Comparison of ENCODE assay signal across 9 mouse cellular contexts in the genomic region with DNA sequence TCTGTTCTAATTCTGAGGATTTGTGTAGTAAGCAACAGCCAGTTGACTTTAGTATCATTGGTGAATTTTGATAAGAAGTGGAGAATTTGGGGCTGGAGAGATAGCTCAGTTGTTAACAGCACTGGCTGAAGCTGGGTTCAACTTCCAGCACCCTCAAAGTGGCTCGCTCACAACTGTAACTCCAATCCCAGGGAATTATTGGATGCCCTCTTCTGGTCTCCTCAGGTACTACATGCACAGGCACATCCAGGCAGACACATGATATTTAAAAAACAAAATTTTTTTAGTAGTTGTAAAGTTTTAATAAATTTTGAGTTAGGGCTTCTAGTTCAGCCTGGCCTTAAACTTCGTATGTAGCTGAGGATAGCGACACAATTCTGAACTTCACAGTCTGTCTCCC. TPM values are rescaled to one million over a fixed set of nuclear protein-coding genes. Genes with fewer than 3 reads are reported as not detected.
DNase-seq lines count a peak whose midpoint lies in the region; ATAC-seq and TF ChIP-seq lines count a peak whose summit lies in the region.
"Had no signal": no experiment of that assay in that cellular context is flagged by ENCODE, and none has a peak within 500 bp of the region (broad histone marks: within the 10 kb centered on the region; RNA-seq: fewer than 3 reads in every experiment).

No protein-coding gene starts in this region.

- H3K4me3 ChIP-seq in hindbrain, embryonic 11.5 days (ENCODE audit: low read depth, low read length) = no peak overlapping the region
- H3K4me3 ChIP-seq in hindbrain, embryonic 12.5 days = no peak overlapping the region
- H3K4me3 ChIP-seq in lung, adult 2 months (replicated peaks; ENCODE audit: extremely low read depth, low read depth, low read length) = no peak overlapping the region
- H3K4me3 ChIP-seq: embryonic facial prominence, embryonic 13.5 days had no signal

- intact Hi-C loops in heart, postnatal 10 days (cut with DNase I) = loop anchor here (5.0 kb wide), 2 partner anchors 78 to 493 kb away; a partner anchor contains a TSS

- 52% methylated on average over 3 of the region's 3 CpGs for WGBS in hindbrain, embryonic 11.5 days
- 45% methylated on average over 3 of the region's 3 CpGs for WGBS in hindbrain, embryonic 12.5 days
- WGBS in lung, adult 2 months = 52% methylated on average over 3 of the region's 3 CpGs

- no peak overlapping the region for H3K9ac ChIP-seq in hindbrain, embryonic 11.5 days (ENCODE audit: low read depth, low read length)
- H3K9ac ChIP-seq in hindbrain, embryonic 12.5 days = no peak overlapping the region
- H3K9ac ChIP-seq: embryonic facial prominence, embryonic 13.5 days had no signal

- H3K4me2 ChIP-seq in hindbrain, embryonic 11.5 days (replicated peaks; ENCODE audit: low read depth, low read length) = no peak overlapping the region
- no peak overlapping the region for H3K4me2 ChIP-seq in hindbrain, embryonic 12.5 days (replicated peaks)
- H3K4me2 ChIP-seq: embryonic facial prominence, embryonic 13.5 days had no signal

- H3K27ac ChIP-seq in hindbrain, embryonic 11.5 days (ENCODE audit: low read depth, low read length) = no peak overlapping the region
- no peak overlapping the region for H3K27ac ChIP-seq in hindbrain, embryonic 12.5 days
- H3K27ac ChIP-seq: embryonic facial prominence, embryonic 13.5 days had no signal

- peak; percentile 56 for DNase-seq in hindbrain, embryonic 11.5 days (ENCODE audit: low spot score)
- peak; percentile 47 for DNase-seq in urinary bladder, postnatal 25 days (ENCODE audit: low spot score)
- DNase-seq in urinary bladder, postnatal 4 days (ENCODE audit: low spot score in 2 of 2) = no peak
- peak; percentile 32 for DNase-seq in cerebellum, adult 8-10 months
- peak; percentile 49 to 75 for DNase-seq in heart, postnatal 10 days
- peak; percentile 20 for DNase-seq in lung, adult 2 months
- DNase-seq in thymus, postnatal 0 days (ENCODE audit: low spot score) = peak; percentile 38

- no peaks in the 10 kb centered on the region for H3K27me3 ChIP-seq in hindbrain, embryonic 11.5 days (ENCODE audit: control insufficient read depth, insufficient read depth, low read length)
- no peaks in the 10 kb centered on the region for H3K27me3 ChIP-seq in hindbrain, embryonic 12.5 days
- H3K27me3 ChIP-seq: embryonic facial prominence, embryonic 13.5 days had no signal

- H3K36me3 ChIP-seq in hindbrain, embryonic 11.5 days (ENCODE audit: control insufficient read depth, insufficient read depth, low read length) = no peaks in the 10 kb centered on the region
- H3K36me3 ChIP-seq in hindbrain, embryonic 12.5 days = peaks cover 27% of the 10 kb centered on the region; the same call in 1 of the 2 replicates

- no peaks in the 10 kb centered on the region for H3K9me3 ChIP-seq in hindbrain, embryonic 11.5 days (ENCODE audit: control insufficient read depth, low read length)
- H3K9me3 ChIP-seq in hindbrain, embryonic 12.5 days (replicated peaks) = no peaks in the 10 kb centered on the region
- H3K9me3 ChIP-seq: embryonic facial prominence, embryonic 13.5 days had no signal

- TF ChIP-seq CTCF in lung, adult 2 months (IDR thresholded peaks at IDR 0.05; ENCODE audit: insufficient read depth, low read length) = peak; percentile 35; the same call in 1 of the 2 replicates

- no peak for ATAC-seq in hindbrain, embryonic 11.5 days (ENCODE audit: low FRiP score)
- ATAC-seq in hindbrain, embryonic 12.5 days (ENCODE audit: low FRiP score) = no peak

- H3K4me1 ChIP-seq in hindbrain, embryonic 11.5 days (replicated peaks; ENCODE audit: control insufficient read depth, insufficient read depth, low read length) = no peaks in the 10 kb centered on the region
- no peaks in the 10 kb centered on the region for H3K4me1 ChIP-seq in hindbrain, embryonic 12.5 days
- H3K4me1 ChIP-seq in lung, adult 2 months (ENCODE audit: control insufficient read depth, insufficient read depth, low read length) = no peaks in the 10 kb centered on the region
- H3K4me1 ChIP-seq: embryonic facial prominence, embryonic 13.5 days had no signal

- TF ChIP-seq POLR2A in lung, adult 2 months (IDR thresholded peaks at IDR 0.05; ENCODE audit: borderline replicate concordance, extremely low read depth, low read depth, low read length) = no peak

RNA-seq across cellular contexts. Expression of a gene that starts 15.0 kb away (rescaled TPM):
- polyA plus RNA-seq in hindbrain, embryonic 11.5 days (2014; fragmentation: Nextera tagmentation; extraction: Ambion mirVana) = 59.9 and 62.5 TPM in 2 replicates
- polyA plus RNA-seq in hindbrain, embryonic 12.5 days (2016; fragmentation: Nextera tagmentation; extraction: Ambion mirVana) = 40.9 and 45.7 TPM in 2 replicates
- total RNA-seq in heart, postnatal 10 days (2021) = 1 to 10 TPM; 6.7 to 9.2 TPM
- polyA plus RNA-seq in lung, adult 2 months (2012; rRNA removed) = 0.12 and 0.44 TPM in 2 replicates
- 56.6 and 70.6 TPM in 2 replicates for polyA plus RNA-seq in thymus, postnatal 0 days (2015; fragmentation: Nextera tagmentation; extraction: Ambion mirVana)

Comparison
In these comparisons a context has a peak if more than half of its experiments do, and no peak if none do; other contexts are left out.
1. DNase-seq: peak in hindbrain, embryonic 11.5 days (single experiment), urinary bladder, postnatal 25 days (single experiment), cerebellum, adult 8-10 months (single experiment), heart, postnatal 10 days (2 of 2), lung, adult 2 months (single experiment) and thymus, postnatal 0 days (single experiment); none in urinary bladder, postnatal 4 days (0 of 2).
2. RNA of a gene that starts 15.0 kb away (polyA plus RNA-seq): 59.9 to 62.5 TPM in hindbrain, embryonic 11.5 days, 56.6 to 70.6 TPM in thymus, postnatal 0 days and 40.9 to 45.7 TPM in hindbrain, embryonic 12.5 days; 0.12 to 0.44 TPM in lung, adult 2 months; every median in the first group is over 10 times any median in the second.